Comparison of ENCODE assay signal across 19 mouse cellular contexts in genomic region chr9:69146937-69147336, GRCm38 (mm10).
DNase-seq lines count a peak whose midpoint lies in the region; ATAC-seq and TF ChIP-seq lines count a peak whose summit lies in the region.
"Had no signal": no experiment of that assay in that cellular context is flagged by ENCODE, and none has a peak within 500 bp of the region (broad histone marks: within the 10 kb centered on the region; RNA-seq: fewer than 3 reads in every experiment).

No protein-coding gene starts in this region.

- H3K4me2 ChIP-seq in forebrain, postnatal 0 days (ENCODE audit: low read depth) = no peak overlapping the region
- H3K4me2 ChIP-seq in liver, postnatal 0 days (ENCODE audit: low read depth, low read length) = no peak overlapping the region
- no peak overlapping the region for H3K4me2 ChIP-seq in liver, embryonic 11.5 days
- H3K4me2 ChIP-seq: embryonic facial prominence, embryonic 15.5 days; forebrain, embryonic 13.5 days; liver, embryonic 13.5 days; midbrain, embryonic 12.5 days had no signal

- 88% methylated on average over 1 of the region's 1 CpGs for WGBS in forebrain, postnatal 0 days
- WGBS in forebrain, embryonic 10.5 days = 81% methylated on average over 1 of the region's 1 CpGs
- WGBS in liver, postnatal 0 days (ENCODE audit: insufficient replicate concordance) = 75% methylated on average over 1 of the region's 1 CpGs
- WGBS in liver, embryonic 11.5 days = 74% methylated on average over 1 of the region's 1 CpGs

- no peaks in the 10 kb centered on the region for H3K36me3 ChIP-seq in forebrain, postnatal 0 days (ENCODE audit: insufficient read depth)
- H3K36me3 ChIP-seq in forebrain, embryonic 10.5 days (replicated peaks) = no peaks in the 10 kb centered on the region
- H3K36me3 ChIP-seq in liver, postnatal 0 days (replicated peaks; ENCODE audit: insufficient read depth, low read length) = no peaks in the 10 kb centered on the region
- H3K36me3 ChIP-seq in liver, embryonic 11.5 days (ENCODE audit: control insufficient read depth, insufficient read depth, low read length) = no peaks in the 10 kb centered on the region
- H3K36me3 ChIP-seq: embryonic facial prominence, embryonic 15.5 days; liver, embryonic 13.5 days; midbrain, embryonic 12.5 days had no signal

- ATAC-seq in forebrain, postnatal 0 days = no peak
- ATAC-seq in liver, postnatal 0 days = no peak
- ATAC-seq in liver, embryonic 11.5 days (replicated peaks; ENCODE audit: low FRiP score) = no peak
- ATAC-seq in megakaryocyte progenitor cell, adult 5-6 weeks (replicated peaks; ENCODE audit: poor library complexity) = 0 out of 2 replicates have a peak, but pooled peaks have one; percentile 26
- ATAC-seq in activated CD4-positive, CD25-positive, alpha-beta regulatory T cell, adult 4 months = no peak
- ATAC-seq: forebrain, embryonic 13.5 days had no signal

- H3K9me3 ChIP-seq in forebrain, postnatal 0 days (ENCODE audit: low read length) = no peaks in the 10 kb centered on the region; the same call in 1 of the 2 replicates
- H3K9me3 ChIP-seq in forebrain, embryonic 10.5 days = peaks cover 13% of the 10 kb centered on the region
- H3K9me3 ChIP-seq in liver, postnatal 0 days (ENCODE audit: low read length) = no peaks in the 10 kb centered on the region
- H3K9me3 ChIP-seq in liver, embryonic 11.5 days (ENCODE audit: control insufficient read depth, low read length) = no peaks in the 10 kb centered on the region
- H3K9me3 ChIP-seq: embryonic facial prominence, embryonic 15.5 days; forebrain, embryonic 13.5 days; liver, embryonic 13.5 days; midbrain, embryonic 12.5 days had no signal

- TF ChIP-seq EP300 in liver, postnatal 0 days (IDR thresholded peaks at IDR 0.05; ENCODE audit: low read depth) = no peak

- 0 out of 2 replicates have a peak, but pooled peaks have one; percentile 10 for TF ChIP-seq CTCF in forebrain, postnatal 0 days (IDR thresholded peaks at IDR 0.05; ENCODE audit: low read depth)
- TF ChIP-seq CTCF in liver, postnatal 0 days (IDR thresholded peaks at IDR 0.05; ENCODE audit: low read depth) = peak; percentile 36

- no peak overlapping the region for H3K4me3 ChIP-seq in forebrain, postnatal 0 days (ENCODE audit: low read depth, low read length)
- H3K4me3 ChIP-seq in forebrain, embryonic 10.5 days = no peak overlapping the region
- no peak overlapping the region for H3K4me3 ChIP-seq in liver, postnatal 0 days (ENCODE audit: low read depth, low read length)
- H3K4me3 ChIP-seq in liver, embryonic 11.5 days (ENCODE audit: low read depth, low read length) = no peak overlapping the region
- H3K4me3 ChIP-seq: embryonic facial prominence, embryonic 15.5 days; forebrain, embryonic 13.5 days; liver, embryonic 13.5 days; midbrain, embryonic 12.5 days had no signal

- no peaks in the 10 kb centered on the region for H3K4me1 ChIP-seq in forebrain, postnatal 0 days (ENCODE audit: insufficient read depth)
- peaks cover 19% of the 10 kb centered on the region for H3K4me1 ChIP-seq in forebrain, embryonic 10.5 days
- H3K4me1 ChIP-seq in liver, postnatal 0 days (ENCODE audit: insufficient read depth) = no peaks in the 10 kb centered on the region
- H3K4me1 ChIP-seq in liver, embryonic 11.5 days (replicated peaks; ENCODE audit: control insufficient read depth, insufficient read depth, low read length) = no peaks in the 10 kb centered on the region
- H3K4me1 ChIP-seq: liver, embryonic 13.5 days; midbrain, embryonic 12.5 days had no signal

- no peaks in the 10 kb centered on the region for H3K27me3 ChIP-seq in forebrain, postnatal 0 days (ENCODE audit: insufficient read depth, low read length)
- peaks cover 15% of the 10 kb centered on the region for H3K27me3 ChIP-seq in forebrain, embryonic 10.5 days (ENCODE audit: poor library complexity, severe bottlenecking)
- H3K27me3 ChIP-seq in liver, postnatal 0 days (ENCODE audit: insufficient read depth, low read length) = no peaks in the 10 kb centered on the region
- H3K27me3 ChIP-seq in liver, embryonic 11.5 days (replicated peaks; ENCODE audit: control insufficient read depth, insufficient read depth, low read length) = no peaks in the 10 kb centered on the region
- H3K27me3 ChIP-seq: embryonic facial prominence, embryonic 15.5 days; liver, embryonic 13.5 days; midbrain, embryonic 12.5 days had no signal

- DNase-seq in forebrain, postnatal 0 days = no peak
- no peak for DNase-seq in forebrain, embryonic 10.5 days (ENCODE audit: extremely low spot score, low spot score)
- DNase-seq in liver, postnatal 0 days = no peak
- no peak for DNase-seq in liver, embryonic 11.5 days (ENCODE audit: low spot score)
- DNase-seq in MEL-GATA-1-ER (ENCODE audit: extremely low read depth, low read depth) = peak; percentile 0
- DNase-seq in kidney, postnatal 25 days = no peak
- DNase-seq: adrenal gland, adult 2 months; B cell, adult 2 months; cerebellum, adult 9-11 months; layer of hippocampus, adult 9-11 months; liver, embryonic 13.5 days; lung, postnatal 4 days; thymus, postnatal 4 days had no signal

- no peak overlapping the region for H3K27ac ChIP-seq in forebrain, postnatal 0 days (ENCODE audit: low read depth, low read length)
- H3K27ac ChIP-seq in forebrain, embryonic 10.5 days = no peak overlapping the region
- H3K27ac ChIP-seq in liver, postnatal 0 days (ENCODE audit: low read depth) = no peak overlapping the region
- no peak overlapping the region for H3K27ac ChIP-seq in liver, embryonic 11.5 days (ENCODE audit: low read depth, low read length)
- H3K27ac ChIP-seq: embryonic facial prominence, embryonic 15.5 days; forebrain, embryonic 13.5 days; kidney, postnatal 0 days; liver, embryonic 13.5 days; midbrain, embryonic 12.5 days had no signal

- no peak overlapping the region for H3K9ac ChIP-seq in forebrain, postnatal 0 days
- no peak overlapping the region for H3K9ac ChIP-seq in liver, postnatal 0 days (replicated peaks)
- H3K9ac ChIP-seq in liver, embryonic 11.5 days (ENCODE audit: low read depth, low read length) = no peak overlapping the region
- H3K9ac ChIP-seq: embryonic facial prominence, embryonic 15.5 days; forebrain, embryonic 13.5 days; liver, embryonic 13.5 days; midbrain, embryonic 12.5 days had no signal
